In the genomic region with DNA sequence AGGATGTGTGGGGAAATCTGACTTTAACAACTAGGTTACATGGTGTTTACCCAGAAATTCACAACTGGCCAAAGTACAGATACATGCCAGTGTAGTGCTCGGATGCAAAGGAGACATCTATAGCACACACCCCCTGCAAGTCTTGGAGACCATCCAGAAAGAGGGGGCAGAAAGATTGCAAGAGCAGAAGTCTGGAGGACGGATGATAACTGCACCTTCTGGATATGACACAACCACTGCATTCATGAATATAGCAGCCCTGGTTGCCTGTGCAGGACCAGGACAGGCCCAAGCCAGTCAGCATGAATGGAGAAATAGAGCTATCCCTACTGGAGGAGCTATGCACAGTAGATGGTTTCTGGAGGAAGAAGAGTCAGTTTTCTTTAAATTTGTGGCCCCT, we compare ENCODE assay signal across 17 mouse cellular contexts.
"Had no signal": no experiment of that assay in that cellular context is flagged by ENCODE, and none has a peak within 500 bp of the region (broad histone marks: within the 10 kb centered on the region; RNA-seq: fewer than 3 reads in every experiment).

No protein-coding gene starts in this region.

- ATAC-seq: hindbrain, embryonic 16.5 days; inflammation-experienced regulatory T-cells, adult 6 months; intestine, embryonic 15.5 days; intestine, postnatal 0 days; liver, embryonic 12.5 days had no signal

- DNase-seq: gastrocnemius, postnatal 14 days; gastrocnemius, postnatal 36 days; heart, adult 11 months; heart, adult 2 months; heart, postnatal 4 days; kidney, adult 2 months; kidney, adult 9 months; kidney, postnatal 14 days; kidney, postnatal 36 days; layer of hippocampus, adult 9-11 months; layer of hippocampus, postnatal 36 days; left cerebral cortex, postnatal 4 days had no signal
